Mouse (Mus musculus): ENCODE data around the gene Slmap. TPM values are rescaled to one million over a fixed set of nuclear protein-coding genes. Genes with fewer than 3 reads are reported as not detected.
"Not testable (repeated sequence)": the region's sequence is repeated elsewhere in the genome, so short reads cannot be mapped to it uniquely, and the experiment has no call there.

The Slmap gene
- polyA plus RNA-seq, 1 experiment from 2014 or later, result 98.1 TPM

DNA sequence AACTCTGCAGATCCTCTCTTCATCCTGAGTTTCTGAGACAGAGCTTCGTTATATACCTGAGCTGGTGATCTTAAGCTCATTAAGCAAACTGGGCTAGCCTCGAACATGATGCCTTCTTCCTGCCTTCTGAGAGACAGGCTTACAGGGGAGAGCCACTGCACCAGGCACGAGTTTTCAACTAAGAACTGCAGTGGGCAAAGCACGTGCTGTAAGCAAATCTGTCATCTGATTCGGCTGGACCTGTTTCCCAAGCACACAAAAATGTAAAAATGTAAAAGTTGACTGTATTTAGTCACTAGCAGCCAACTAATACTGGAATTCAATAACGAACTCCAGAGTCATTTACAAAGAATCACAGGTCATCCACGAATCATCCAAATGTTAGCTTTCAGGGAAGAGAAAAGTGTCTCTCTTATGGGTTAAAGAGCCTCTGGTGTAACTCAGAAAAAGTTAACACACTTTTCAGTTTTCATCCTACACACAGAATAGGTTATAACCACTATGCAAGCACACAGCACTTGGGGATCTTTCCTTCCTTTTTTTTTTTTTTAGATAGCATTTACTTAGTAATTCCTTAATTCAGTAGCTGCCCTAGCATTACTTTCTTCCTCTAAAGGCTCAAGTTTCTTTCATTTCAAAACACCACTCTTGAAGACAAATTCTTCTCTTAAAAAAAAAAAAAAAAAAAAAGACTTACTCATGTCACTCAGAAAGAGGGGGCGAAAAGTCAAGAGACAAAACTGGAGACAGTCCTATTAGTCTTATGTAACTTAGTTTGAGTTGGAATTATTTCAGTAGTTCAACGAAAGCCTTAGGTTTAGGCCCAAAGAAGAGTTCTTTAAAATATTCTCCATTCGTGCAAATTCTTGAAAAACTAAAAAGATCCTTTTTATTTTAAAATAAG lies 3.1 kb downstream of the Slmap start:
- H3K4me1 ChIP-seq, result peaks cover 62% of the 10 kb centered on the region
- 68% methylated on average over 10 of the region's 10 CpGs for WGBS
- peaks cover 20% of the 10 kb centered on the region for H3K36me3 ChIP-seq
- peak overlapping the region; percentile 97 for H3K4me2 ChIP-seq
- H3K9ac ChIP-seq, result peak overlapping the region; percentile 2
- no peak for ATAC-seq (ENCODE audit: extremely low read depth, insufficient number of reproducible peaks, low FRiP score, low TSS enrichment)
- peak overlapping the region; percentile 98 for H3K4me3 ChIP-seq
- no peaks in the 10 kb centered on the region for H3K27me3 ChIP-seq (replicated peaks)
- H3K9me3 ChIP-seq, result no peaks in the 10 kb centered on the region
- H3K27ac ChIP-seq (replicated peaks), result no peak overlapping the region

DNA sequence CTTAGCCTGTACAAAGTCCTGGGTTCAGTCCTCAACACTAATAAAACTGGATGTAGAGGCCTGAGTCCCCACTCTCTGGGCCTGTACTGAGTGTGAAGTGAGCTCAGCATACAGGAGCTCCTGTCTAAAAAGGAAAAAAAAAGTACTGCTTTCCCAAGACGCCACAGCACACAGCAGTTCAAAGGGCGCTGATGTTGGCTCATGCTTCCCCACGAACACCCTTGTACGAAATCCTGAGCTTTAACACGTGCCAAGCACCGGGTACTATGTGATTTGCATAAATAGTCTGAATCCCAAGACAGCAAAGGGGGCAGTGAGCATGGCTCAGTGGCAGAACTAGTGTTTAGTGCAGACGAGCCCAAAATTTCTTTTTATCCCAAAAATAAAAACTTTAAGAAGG lies 4.4 kb downstream of the Slmap start:
- H3K4me1 ChIP-seq, result peaks cover 69% of the 10 kb centered on the region
- peaks cover 20% of the 10 kb centered on the region for H3K36me3 ChIP-seq
- no peak overlapping the region for H3K4me3 ChIP-seq
- no peaks in the 10 kb centered on the region for H3K27me3 ChIP-seq (replicated peaks)
- no peak for ATAC-seq (ENCODE audit: extremely low read depth, insufficient number of reproducible peaks, low FRiP score, low TSS enrichment)
- no peak overlapping the region for H3K27ac ChIP-seq (replicated peaks)
- H3K4me2 ChIP-seq, result peak overlapping the region; percentile 1; the same call in 1 of the 2 replicates
- no peak overlapping the region for H3K9ac ChIP-seq
- WGBS, result 67% methylated on average over 7 of the region's 7 CpGs
- H3K9me3 ChIP-seq, result no peaks in the 10 kb centered on the region

DNA sequence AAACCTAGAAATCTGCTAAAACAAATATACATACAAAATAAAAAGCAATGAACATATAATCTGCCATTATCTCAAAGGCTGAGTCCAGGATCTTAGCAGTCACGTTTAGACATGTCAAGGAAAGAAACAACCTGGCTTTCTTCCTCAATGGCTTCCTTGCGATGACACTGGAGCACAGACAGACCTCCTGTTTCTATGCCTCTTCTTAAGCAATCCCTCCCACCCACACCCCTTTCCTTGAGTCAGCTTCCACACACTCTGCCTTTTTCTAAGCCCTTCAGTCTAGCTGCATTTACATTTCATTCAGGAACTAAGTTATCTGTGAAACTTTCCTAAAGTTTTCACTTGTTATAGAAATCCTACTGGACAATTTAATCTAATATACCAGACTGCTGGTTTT lies 6.4 kb downstream of the Slmap start:
- no peak for ATAC-seq (ENCODE audit: extremely low read depth, insufficient number of reproducible peaks, low FRiP score, low TSS enrichment)
- H3K9ac ChIP-seq, result no peak overlapping the region
- H3K4me3 ChIP-seq, result no peak overlapping the region
- peaks cover 26% of the 10 kb centered on the region for H3K36me3 ChIP-seq
- H3K9me3 ChIP-seq, result no peaks in the 10 kb centered on the region
- peaks cover 68% of the 10 kb centered on the region for H3K4me1 ChIP-seq
- no peak overlapping the region for H3K4me2 ChIP-seq
- H3K27ac ChIP-seq (replicated peaks), result no peak overlapping the region
- H3K27me3 ChIP-seq (replicated peaks), result no peaks in the 10 kb centered on the region
- WGBS, result 60% methylated on average over 2 of the region's 2 CpGs

- no peak for ATAC-seq (ENCODE audit: extremely low read depth, insufficient number of reproducible peaks, low FRiP score, low TSS enrichment)
- H3K27ac ChIP-seq (replicated peaks), result no peak overlapping the region
- H3K4me1 ChIP-seq, result peaks cover 57% of the 10 kb centered on the region
- no peaks in the 10 kb centered on the region for H3K27me3 ChIP-seq (replicated peaks)
- no peak overlapping the region for H3K9ac ChIP-seq
- no peak overlapping the region for H3K4me3 ChIP-seq
- H3K4me2 ChIP-seq, result no peak overlapping the region
- 58% methylated on average over 3 of the region's 3 CpGs for WGBS
- H3K9me3 ChIP-seq, result no peaks in the 10 kb centered on the region
- H3K36me3 ChIP-seq, result peaks cover 24% of the 10 kb centered on the region
Measured at GRCm38 (mm10) chr14:26525955-26526354, 8.8 kb downstream of the Slmap start.

DNA sequence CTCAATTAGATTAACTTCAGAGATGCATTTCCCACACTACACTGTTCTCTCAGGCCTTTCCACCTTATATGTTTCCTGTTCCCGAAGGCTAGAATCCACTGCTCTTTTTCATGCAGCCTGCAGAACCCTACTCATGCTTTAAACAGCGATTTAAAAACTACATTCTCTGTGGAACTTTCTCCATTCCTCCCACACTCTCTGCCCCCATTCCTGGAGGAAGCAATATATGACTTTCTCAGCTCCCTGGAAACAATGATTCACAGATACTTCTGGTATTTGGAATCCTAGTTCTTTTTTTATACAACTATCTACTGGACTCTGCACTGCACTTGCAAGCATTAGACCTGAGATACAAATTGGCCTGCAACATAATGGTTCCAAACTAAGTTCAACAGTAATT lies 11.6 kb downstream of the Slmap start:
- H3K9ac ChIP-seq, result 0 out of 2 replicates have a peak overlapping the region, but pooled peaks have one; percentile 24
- H3K9me3 ChIP-seq, result no peaks in the 10 kb centered on the region
- H3K27ac ChIP-seq (replicated peaks), result peak overlapping the region; percentile 68

DNA sequence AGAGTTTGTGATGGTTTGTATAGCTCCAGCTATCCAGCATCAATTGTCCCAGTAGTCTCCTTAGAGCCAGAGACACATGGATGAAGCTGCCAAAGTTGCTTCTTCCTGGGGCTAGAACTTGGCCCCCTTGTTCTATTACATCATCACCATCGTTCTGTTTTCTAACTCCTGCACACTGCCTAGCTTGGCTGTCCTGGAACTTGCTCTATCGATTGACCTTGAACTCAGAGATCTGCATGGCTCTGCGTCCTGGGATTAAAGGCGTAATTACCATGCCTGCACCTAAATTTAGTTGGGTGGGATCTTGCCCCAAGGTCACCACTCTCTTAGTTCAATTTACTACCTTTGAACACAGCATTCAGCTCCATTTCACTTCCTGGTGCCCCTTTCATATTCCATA lies 14.9 kb downstream of the Slmap start:
- no peaks in the 10 kb centered on the region for H3K27me3 ChIP-seq (replicated peaks)
- H3K9me3 ChIP-seq, result no peaks in the 10 kb centered on the region
- H3K9ac ChIP-seq, result no peak overlapping the region
- H3K4me2 ChIP-seq, result no peak overlapping the region
- no peak overlapping the region for H3K27ac ChIP-seq (replicated peaks)
- no peak for ATAC-seq (ENCODE audit: extremely low read depth, insufficient number of reproducible peaks, low FRiP score, low TSS enrichment)
- WGBS, result 83% methylated on average over 4 of the region's 4 CpGs
- H3K4me3 ChIP-seq, result no peak overlapping the region
- H3K36me3 ChIP-seq, result peaks cover 4% of the 10 kb centered on the region
- H3K4me1 ChIP-seq, result peaks cover 19% of the 10 kb centered on the region

More for the DNA sequence above, 11.6 kb downstream of the Slmap start:
- no peak for ATAC-seq (ENCODE audit: extremely low read depth, insufficient number of reproducible peaks, low FRiP score, low TSS enrichment)
- 69% methylated on average over 2 of the region's 2 CpGs for WGBS
- Histone ChIP-seq H3K4me3 (no peak overlapping the region), H3K4me1 (peaks cover 34% of the 10 kb centered on the region), H3K36me3 (peaks cover 14% of the 10 kb centered on the region), H3K4me2 (peak overlapping the region; percentile 27), H3K27me3 (replicated peaks) (no peaks in the 10 kb centered on the region)

- H3K4me3 ChIP-seq, result no peak overlapping the region
- H3K27me3 ChIP-seq (replicated peaks), result no peaks in the 10 kb centered on the region
- no peaks in the 10 kb centered on the region for H3K9me3 ChIP-seq
- no peaks in the 10 kb centered on the region for H3K36me3 ChIP-seq
- 82% methylated on average over 4 of the region's 4 CpGs for WGBS
- peaks cover 13% of the 10 kb centered on the region for H3K4me1 ChIP-seq
- no peak overlapping the region for H3K9ac ChIP-seq
- no peak overlapping the region for H3K27ac ChIP-seq (replicated peaks)
- H3K4me2 ChIP-seq, result no peak overlapping the region
- no peak for ATAC-seq (ENCODE audit: extremely low read depth, insufficient number of reproducible peaks, low FRiP score, low TSS enrichment)
Measured at GRCm38 (mm10) chr14:26517843-26518242, 16.9 kb downstream of the Slmap start.

DNA sequence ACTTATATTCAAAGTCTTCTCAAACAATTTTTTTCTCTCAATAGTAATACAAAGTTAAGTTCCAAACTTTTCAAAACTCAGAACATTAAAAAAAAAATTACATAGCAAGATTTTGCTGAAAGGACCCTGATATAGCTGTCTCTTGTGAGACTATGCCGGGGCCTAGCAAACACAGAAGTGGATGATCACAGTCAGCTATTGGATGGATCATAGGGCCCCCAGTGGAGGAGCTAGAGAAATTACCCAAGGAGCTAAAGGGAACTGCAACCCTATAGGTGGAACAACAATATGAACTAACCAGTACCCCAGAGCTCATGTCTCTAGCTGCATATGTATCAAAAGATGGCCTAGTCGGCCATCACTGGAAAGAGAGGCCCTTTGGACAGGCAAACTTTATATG lies 18.5 kb downstream of the Slmap start:
- not testable (repeated sequence) for H3K9me3 ChIP-seq; ATAC-seq (ENCODE audit: extremely low read depth, insufficient number of reproducible peaks, low FRiP score, low TSS enrichment); H3K36me3 ChIP-seq; H3K27ac ChIP-seq (replicated peaks); H3K9ac ChIP-seq; H3K27me3 ChIP-seq (replicated peaks); H3K4me2 ChIP-seq; H3K4me3 ChIP-seq
- 78% methylated on average over 2 of the region's 2 CpGs for WGBS
- H3K4me1 ChIP-seq, result 0 out of 2 replicates have a peak, but pooled peaks cover 10% of the 10 kb centered on the region

DNA sequence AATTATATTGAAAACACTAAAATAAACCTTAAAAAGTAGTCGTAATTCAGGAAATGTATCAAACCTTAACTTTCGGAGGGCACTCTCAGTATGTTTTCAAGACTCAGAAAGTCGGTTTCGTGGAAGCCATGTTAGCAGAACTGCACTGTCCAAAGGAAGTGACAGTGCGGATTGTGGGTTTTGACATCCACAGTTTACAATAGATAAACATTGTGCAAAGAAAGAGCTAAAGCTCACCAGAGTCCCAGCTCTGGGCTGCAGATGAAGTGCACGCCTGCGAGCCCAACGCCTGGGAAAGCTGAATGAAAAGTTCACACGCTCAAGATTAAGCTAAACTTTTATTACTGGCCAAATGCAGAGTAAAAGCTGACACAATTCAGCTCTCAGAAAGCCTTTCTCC lies 18.9 kb downstream of the Slmap start:
- Histone ChIP-seq H3K27me3 (replicated peaks) (no peaks in the 10 kb centered on the region), H3K9me3 (no peaks in the 10 kb centered on the region), H3K27ac (replicated peaks) (no peak overlapping the region), H3K9ac (no peak overlapping the region), H3K4me3 (no peak overlapping the region), H3K4me2 (no peak overlapping the region), H3K4me1 (0 out of 2 replicates have a peak, but pooled peaks cover 10% of the 10 kb centered on the region), H3K36me3 (no peaks in the 10 kb centered on the region)
- WGBS, result 68% methylated on average over 9 of the region's 9 CpGs
- ATAC-seq (ENCODE audit: extremely low read depth, insufficient number of reproducible peaks, low FRiP score, low TSS enrichment), result no peak

DNA sequence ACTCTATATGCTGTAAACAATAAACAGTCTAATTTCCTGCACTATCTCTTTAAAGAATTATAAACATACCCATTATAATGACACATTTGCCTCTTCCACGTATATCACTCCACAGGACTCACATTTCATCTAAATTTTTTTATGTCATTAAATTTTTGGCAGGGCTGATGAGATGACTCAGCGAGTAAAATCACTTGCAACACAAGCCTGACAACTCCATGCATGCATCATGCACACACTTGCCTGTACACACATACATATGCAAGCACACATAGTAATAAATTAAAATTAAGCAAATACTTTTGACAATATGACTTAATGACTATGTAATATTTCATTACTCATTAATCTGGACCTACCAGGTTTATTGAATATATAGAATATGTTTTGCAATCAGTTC lies 24.2 kb downstream of the Slmap start:
- H3K36me3 ChIP-seq, result no peaks in the 10 kb centered on the region
- H3K9me3 ChIP-seq, result no peaks in the 10 kb centered on the region
- H3K9ac ChIP-seq, result no peak overlapping the region
- H3K27me3 ChIP-seq (replicated peaks), result no peaks in the 10 kb centered on the region
- H3K4me2 ChIP-seq, result no peak overlapping the region
- WGBS, result 82% methylated on average over 2 of the region's 2 CpGs
- H3K4me1 ChIP-seq, result peaks cover 17% of the 10 kb centered on the region
- no peak overlapping the region for H3K4me3 ChIP-seq
- ATAC-seq (ENCODE audit: extremely low read depth, insufficient number of reproducible peaks, low FRiP score, low TSS enrichment), result no peak
- H3K27ac ChIP-seq (replicated peaks), result no peak overlapping the region

GRCm38 (mm10) chr14:26508150-26508549 lies 26.6 kb downstream of the Slmap start:
- Histone ChIP-seq H3K9ac (no peak overlapping the region), H3K36me3 (no peaks in the 10 kb centered on the region), H3K4me1 (peaks cover 31% of the 10 kb centered on the region), H3K9me3 (no peaks in the 10 kb centered on the region), H3K27ac (replicated peaks) (peak overlapping the region; percentile 32; the same call in 1 of the 2 replicates), H3K4me3 (no peak overlapping the region), H3K27me3 (replicated peaks) (no peaks in the 10 kb centered on the region), H3K4me2 (no peak overlapping the region)
- ATAC-seq (ENCODE audit: extremely low read depth, insufficient number of reproducible peaks, low FRiP score, low TSS enrichment), result no peak
- WGBS, result 81% methylated on average over 6 of the region's 6 CpGs

DNA sequence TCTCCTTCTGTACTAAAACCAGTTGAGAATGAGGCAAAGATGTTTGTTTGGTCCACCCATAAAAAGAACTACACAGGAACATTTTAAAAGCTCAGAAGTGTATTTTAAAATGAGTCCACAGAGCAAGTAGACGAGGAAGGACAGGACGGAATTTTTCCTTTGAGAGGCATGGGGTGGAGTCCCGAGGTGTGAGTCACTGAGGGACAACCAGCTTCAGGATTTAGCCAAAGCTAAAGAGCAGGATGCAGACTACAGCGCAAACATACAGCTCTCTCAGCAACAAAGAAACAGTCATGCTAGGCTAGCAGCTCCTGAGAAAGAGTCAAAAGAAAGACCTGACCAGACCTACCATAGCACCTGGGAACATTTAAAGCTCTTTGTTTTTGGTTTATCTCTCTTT lies 27.4 kb downstream of the Slmap start:
- Histone ChIP-seq H3K9me3 (no peaks in the 10 kb centered on the region), H3K4me1 (peaks cover 28% of the 10 kb centered on the region), H3K9ac (no peak overlapping the region), H3K4me3 (no peak overlapping the region), H3K27me3 (replicated peaks) (no peaks in the 10 kb centered on the region), H3K36me3 (no peaks in the 10 kb centered on the region), H3K4me2 (no peak overlapping the region), H3K27ac (replicated peaks) (no peak overlapping the region; the same call in 1 of the 2 replicates)
- WGBS, result 39% methylated on average over 4 of the region's 4 CpGs
- ATAC-seq (ENCODE audit: extremely low read depth, insufficient number of reproducible peaks, low FRiP score, low TSS enrichment), result no peak

Data from heart, embryonic 13.5 days (tissue).